Mouse (Mus musculus): ENCODE measurements at regions not wholly inside any gene's neighbourhood (a gene's known extent, or its start where the extent isn't known, plus 50 kb on each side); places are given as distances from the start of the nearest gene placed in this dataset.
"Not testable (repeated sequence)": the region's sequence is repeated elsewhere in the genome, so short reads cannot be mapped to it uniquely, and the experiment has no call there.

DNA sequence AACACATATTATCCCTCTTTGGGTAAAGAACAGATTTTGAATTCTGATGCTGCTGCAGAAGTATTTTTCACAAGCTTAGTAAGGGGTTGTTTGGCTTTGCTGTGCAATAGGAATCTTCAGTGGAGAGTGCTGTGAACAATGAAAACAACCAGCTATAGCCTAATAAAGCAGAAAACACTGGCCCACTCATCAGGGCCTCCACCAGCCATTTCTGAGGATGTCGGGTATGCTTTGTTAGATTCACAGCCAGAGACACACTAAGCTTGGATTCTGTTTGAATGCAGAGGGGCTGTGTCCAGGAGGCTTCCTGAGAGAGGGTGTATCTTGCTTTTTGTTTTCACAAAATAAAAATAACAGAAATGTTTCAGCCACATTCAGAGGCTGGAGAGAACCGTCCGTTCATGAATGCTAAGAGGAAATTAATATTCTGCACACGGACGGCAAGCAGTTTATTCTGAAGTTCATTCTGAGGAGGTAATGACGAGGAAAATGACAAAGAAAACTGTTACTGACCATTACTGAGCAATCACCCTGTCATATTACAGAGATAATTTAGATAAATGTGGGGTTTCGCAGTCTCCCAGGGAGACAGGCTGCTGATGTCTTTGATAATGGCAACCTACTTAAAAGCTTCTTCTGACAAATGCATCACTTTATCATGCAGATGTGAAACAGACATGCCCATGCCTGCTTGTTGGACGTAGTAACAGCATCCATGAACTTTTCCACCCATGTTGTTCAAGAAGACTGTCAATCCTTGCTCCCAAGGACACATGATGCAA lies 198.1 kb upstream of the Myo3a start:
- 36% methylated on average over 8 of the region's 8 CpGs for WGBS
- H3K27ac ChIP-seq (ENCODE audit: low read depth, low read length) = peak overlapping the region; percentile 63

GRCm38 (mm10) chr2:22029804-22030194 lies 197.5 kb upstream of the Myo3a start:
- Histone ChIP-seq H3K9me3 (ENCODE audit: control insufficient read depth, low read length) (no peaks in the 10 kb centered on the region), H3K9ac (ENCODE audit: low read depth, low read length) (no peak overlapping the region), H3K4me2 (replicated peaks; ENCODE audit: low read depth, low read length) (no peak overlapping the region), H3K27me3 (ENCODE audit: control insufficient read depth, insufficient read depth, low read length) (no peaks in the 10 kb centered on the region), H3K36me3 (ENCODE audit: control insufficient read depth, insufficient read depth, low read length) (no peaks in the 10 kb centered on the region), H3K4me1 (replicated peaks; ENCODE audit: control insufficient read depth, insufficient read depth, low read length) (no peaks in the 10 kb centered on the region), H3K4me3 (ENCODE audit: low read depth, low read length) (no peak overlapping the region), H3K27ac (ENCODE audit: low read depth, low read length) (no peak overlapping the region)
- no peak for DNase-seq (ENCODE audit: low spot score)
- WGBS = 82% methylated on average over 5 of the region's 5 CpGs
- ATAC-seq (ENCODE audit: low FRiP score) = no peak

More for the DNA sequence above, 198.1 kb upstream of the Myo3a start:
- H3K27me3 ChIP-seq (ENCODE audit: control insufficient read depth, insufficient read depth, low read length) = no peaks in the 10 kb centered on the region
- no peaks in the 10 kb centered on the region for H3K36me3 ChIP-seq (ENCODE audit: control insufficient read depth, insufficient read depth, low read length)
- H3K4me1 ChIP-seq (replicated peaks; ENCODE audit: control insufficient read depth, insufficient read depth, low read length) = no peaks in the 10 kb centered on the region
- ATAC-seq (ENCODE audit: low FRiP score) = peak; percentile 84
- no peak overlapping the region for H3K4me2 ChIP-seq (replicated peaks; ENCODE audit: low read depth, low read length)
- DNase-seq (ENCODE audit: low spot score) = peak; percentile 69
- no peak overlapping the region for H3K4me3 ChIP-seq (ENCODE audit: low read depth, low read length)
- H3K9me3 ChIP-seq (ENCODE audit: control insufficient read depth, low read length) = no peaks in the 10 kb centered on the region
- no peak overlapping the region for H3K9ac ChIP-seq (ENCODE audit: low read depth, low read length)

DNA sequence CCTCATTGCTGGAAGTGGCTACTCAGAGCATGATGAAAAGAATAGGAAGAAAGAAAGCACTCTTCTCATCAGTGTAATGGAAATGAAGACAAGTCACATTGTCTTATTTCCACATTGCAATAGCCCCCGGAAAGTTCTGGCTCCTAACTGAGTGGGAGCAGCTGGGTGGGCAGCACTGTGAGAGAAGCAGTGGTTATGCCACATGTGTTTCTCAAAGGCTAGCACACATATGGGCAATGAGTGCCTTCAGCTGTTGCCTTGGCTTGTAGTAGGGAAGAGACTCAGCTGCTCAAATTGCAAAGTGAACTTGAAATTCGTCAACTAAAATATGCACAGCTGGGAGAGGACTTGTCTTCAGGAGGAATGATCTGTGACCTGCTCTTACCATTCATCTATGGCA lies 190.5 kb upstream of the Myo3a start:
- Histone ChIP-seq H3K4me2 (replicated peaks; ENCODE audit: low read depth, low read length) (no peak overlapping the region), H3K36me3 (ENCODE audit: control insufficient read depth, insufficient read depth, low read length) (no peaks in the 10 kb centered on the region), H3K4me3 (ENCODE audit: low read depth, low read length) (no peak overlapping the region), H3K27ac (ENCODE audit: low read depth, low read length) (no peak overlapping the region), H3K4me1 (replicated peaks; ENCODE audit: control insufficient read depth, insufficient read depth, low read length) (no peaks in the 10 kb centered on the region), H3K9me3 (ENCODE audit: control insufficient read depth, low read length) (no peaks in the 10 kb centered on the region), H3K27me3 (ENCODE audit: control insufficient read depth, insufficient read depth, low read length) (no peaks in the 10 kb centered on the region), H3K9ac (ENCODE audit: low read depth, low read length) (no peak overlapping the region)
- DNase-seq (ENCODE audit: low spot score) (no peak), ATAC-seq (ENCODE audit: low FRiP score) (no peak)
- WGBS = 77% methylated on average over 2 of the region's 2 CpGs

- no peak overlapping the region for H3K4me2 ChIP-seq (replicated peaks; ENCODE audit: low read depth, low read length)
- no peak overlapping the region for H3K4me3 ChIP-seq (ENCODE audit: low read depth, low read length)
- H3K36me3 ChIP-seq (ENCODE audit: control insufficient read depth, insufficient read depth, low read length) = no peaks in the 10 kb centered on the region
- no peaks in the 10 kb centered on the region for H3K4me1 ChIP-seq (replicated peaks; ENCODE audit: control insufficient read depth, insufficient read depth, low read length)
- no peak overlapping the region for H3K27ac ChIP-seq (ENCODE audit: low read depth, low read length)
- 31% methylated on average over 2 of the region's 2 CpGs for WGBS
- H3K9me3 ChIP-seq (ENCODE audit: control insufficient read depth, low read length) = no peaks in the 10 kb centered on the region
- H3K9ac ChIP-seq (ENCODE audit: low read depth, low read length) = no peak overlapping the region
- DNase-seq (ENCODE audit: low spot score) (no peak), ATAC-seq (ENCODE audit: low FRiP score) (no peak)
- H3K27me3 ChIP-seq (ENCODE audit: control insufficient read depth, insufficient read depth, low read length) = no peaks in the 10 kb centered on the region
Measured at GRCm38 (mm10) chr2:22038780-22039179, 188.5 kb upstream of the Myo3a start.

GRCm38 (mm10) chr2:22043937-22044336 lies 183.4 kb upstream of the Myo3a start:
- H3K4me3 ChIP-seq (ENCODE audit: low read depth, low read length); DNase-seq (ENCODE audit: low spot score); ATAC-seq (ENCODE audit: low FRiP score); H3K36me3 ChIP-seq (ENCODE audit: control insufficient read depth, insufficient read depth, low read length); H3K9ac ChIP-seq (ENCODE audit: low read depth, low read length); H3K27me3 ChIP-seq (ENCODE audit: control insufficient read depth, insufficient read depth, low read length); H3K4me1 ChIP-seq (replicated peaks; ENCODE audit: control insufficient read depth, insufficient read depth, low read length); H3K4me2 ChIP-seq (replicated peaks; ENCODE audit: low read depth, low read length); H3K27ac ChIP-seq (ENCODE audit: low read depth, low read length); H3K9me3 ChIP-seq (ENCODE audit: control insufficient read depth, low read length): not testable (repeated sequence)
- 81% methylated on average over 6 of the region's 6 CpGs for WGBS

DNA sequence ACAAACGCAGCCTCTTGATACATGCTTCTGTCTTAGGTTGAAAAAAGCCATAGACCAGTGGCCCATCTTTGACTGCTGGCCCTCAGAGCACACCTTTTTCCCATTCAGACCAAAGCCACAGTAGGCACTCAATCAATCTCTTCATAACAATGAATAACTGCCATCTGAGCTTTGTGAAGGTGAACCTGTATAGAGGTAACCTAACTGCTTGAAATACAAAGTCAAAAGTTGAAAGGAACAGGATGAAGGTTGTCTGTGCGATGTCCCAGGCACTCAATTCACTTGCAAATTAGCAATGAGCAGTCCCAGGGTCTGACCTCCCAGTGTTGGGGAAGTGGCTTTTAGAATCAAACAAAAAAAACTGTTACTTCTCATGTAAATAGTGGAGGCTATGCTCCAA lies 182.4 kb upstream of the Myo3a start:
- no peak for ATAC-seq (ENCODE audit: low FRiP score)
- Histone ChIP-seq H3K9me3 (ENCODE audit: control insufficient read depth, low read length) (no peaks in the 10 kb centered on the region), H3K36me3 (ENCODE audit: control insufficient read depth, insufficient read depth, low read length) (no peaks in the 10 kb centered on the region), H3K9ac (ENCODE audit: low read depth, low read length) (no peak overlapping the region), H3K27me3 (ENCODE audit: control insufficient read depth, insufficient read depth, low read length) (no peaks in the 10 kb centered on the region), H3K4me2 (replicated peaks; ENCODE audit: low read depth, low read length) (no peak overlapping the region), H3K4me1 (replicated peaks; ENCODE audit: control insufficient read depth, insufficient read depth, low read length) (no peaks in the 10 kb centered on the region), H3K4me3 (ENCODE audit: low read depth, low read length) (no peak overlapping the region), H3K27ac (ENCODE audit: low read depth, low read length) (no peak overlapping the region)
- WGBS = 58% methylated on average over 2 of the region's 2 CpGs
- no peak for DNase-seq (ENCODE audit: low spot score)

DNA sequence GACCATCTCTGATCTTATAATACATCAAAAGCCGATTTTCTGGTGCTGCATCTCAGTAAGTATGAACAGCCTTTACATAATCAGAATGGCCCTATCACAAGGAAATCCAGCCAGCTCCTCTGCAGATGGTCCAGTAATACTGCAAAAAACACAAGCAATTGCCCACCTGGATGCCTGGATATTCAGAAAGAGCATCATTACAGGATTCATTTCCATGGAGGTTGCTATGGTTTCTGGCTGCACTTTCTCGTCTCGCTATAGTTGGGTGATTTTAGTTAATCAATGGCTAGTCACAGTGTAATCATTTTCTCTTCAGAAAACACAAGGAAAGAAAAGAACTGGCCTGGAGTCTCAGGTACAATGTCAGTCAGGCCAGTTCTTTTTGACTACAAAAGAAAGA lies 179.8 kb upstream of the Myo3a start:
- Histone ChIP-seq H3K36me3 (ENCODE audit: control insufficient read depth, insufficient read depth, low read length) (no peaks in the 10 kb centered on the region), H3K9me3 (ENCODE audit: control insufficient read depth, low read length) (no peaks in the 10 kb centered on the region), H3K4me1 (replicated peaks; ENCODE audit: control insufficient read depth, insufficient read depth, low read length) (no peaks in the 10 kb centered on the region), H3K4me3 (ENCODE audit: low read depth, low read length) (no peak overlapping the region), H3K27ac (ENCODE audit: low read depth, low read length) (0 out of 2 replicates have a peak overlapping the region, but pooled peaks have one; percentile 30), H3K4me2 (replicated peaks; ENCODE audit: low read depth, low read length) (no peak overlapping the region), H3K27me3 (ENCODE audit: control insufficient read depth, insufficient read depth, low read length) (no peaks in the 10 kb centered on the region), H3K9ac (ENCODE audit: low read depth, low read length) (no peak overlapping the region)
- DNase-seq (ENCODE audit: low spot score) (no peak), ATAC-seq (ENCODE audit: low FRiP score) (no peak)
- WGBS = 62% methylated on average over 3 of the region's 3 CpGs

DNA sequence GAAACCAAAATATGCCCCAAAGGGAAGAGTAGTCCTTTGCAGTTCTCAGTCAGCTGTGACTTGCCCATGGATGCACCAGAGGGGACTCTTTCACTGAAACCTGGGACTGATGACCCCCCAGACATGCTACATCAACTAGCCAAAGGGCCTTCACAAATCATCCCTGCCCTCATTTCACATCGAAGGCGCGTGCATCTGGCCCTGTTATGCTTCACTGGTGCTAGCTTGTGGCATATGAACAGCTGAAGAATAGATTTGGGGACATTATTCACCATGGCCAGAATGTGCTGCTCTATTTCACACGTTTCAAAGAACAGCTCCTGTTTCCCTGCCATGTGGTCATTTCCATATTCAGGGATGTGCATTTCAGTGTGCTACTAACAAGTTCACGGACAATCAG lies 160.8 kb upstream of the Myo3a start:
- WGBS = 59% methylated on average over 5 of the region's 5 CpGs
- Histone ChIP-seq H3K4me3 (ENCODE audit: low read depth, low read length) (no peak overlapping the region), H3K27me3 (ENCODE audit: control insufficient read depth, insufficient read depth, low read length) (no peaks in the 10 kb centered on the region), H3K36me3 (ENCODE audit: control insufficient read depth, insufficient read depth, low read length) (no peaks in the 10 kb centered on the region), H3K27ac (ENCODE audit: low read depth, low read length) (no peak overlapping the region), H3K4me1 (replicated peaks; ENCODE audit: control insufficient read depth, insufficient read depth, low read length) (no peaks in the 10 kb centered on the region), H3K4me2 (replicated peaks; ENCODE audit: low read depth, low read length) (no peak overlapping the region), H3K9me3 (ENCODE audit: control insufficient read depth, low read length) (no peaks in the 10 kb centered on the region), H3K9ac (ENCODE audit: low read depth, low read length) (no peak overlapping the region)
- ATAC-seq (ENCODE audit: low FRiP score) (peak; percentile 79), DNase-seq (ENCODE audit: low spot score) (peak; percentile 26)

DNA sequence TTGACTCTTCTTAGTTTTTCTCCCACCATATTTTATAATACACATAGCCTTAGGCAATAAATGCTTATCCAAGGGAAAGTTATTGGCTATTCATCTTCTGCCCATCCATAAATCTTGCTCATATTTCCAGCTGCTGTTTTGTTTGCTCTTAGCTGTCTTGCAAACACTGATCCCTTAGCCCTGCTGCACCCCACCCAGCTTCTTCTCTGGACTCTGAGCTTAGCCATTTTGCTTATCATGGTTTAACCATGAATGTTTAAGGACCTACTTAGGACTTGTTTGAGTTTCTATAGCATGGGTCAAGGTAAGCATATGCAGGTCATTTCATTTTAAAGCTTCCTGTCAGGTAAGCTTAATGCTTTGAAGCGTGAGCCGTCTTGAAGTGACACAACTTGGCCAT lies 130.5 kb upstream of the Myo3a start:
- Histone ChIP-seq H3K4me2 (replicated peaks; ENCODE audit: low read depth, low read length) (no peak overlapping the region), H3K4me1 (replicated peaks; ENCODE audit: control insufficient read depth, insufficient read depth, low read length) (no peaks in the 10 kb centered on the region), H3K27ac (ENCODE audit: low read depth, low read length) (no peak overlapping the region), H3K9ac (ENCODE audit: low read depth, low read length) (no peak overlapping the region), H3K4me3 (ENCODE audit: low read depth, low read length) (no peak overlapping the region), H3K36me3 (ENCODE audit: control insufficient read depth, insufficient read depth, low read length) (no peaks in the 10 kb centered on the region), H3K9me3 (ENCODE audit: control insufficient read depth, low read length) (no peaks in the 10 kb centered on the region), H3K27me3 (ENCODE audit: control insufficient read depth, insufficient read depth, low read length) (no peaks in the 10 kb centered on the region)
- no peak for DNase-seq (ENCODE audit: low spot score)
- WGBS = 92% methylated on average over 2 of the region's 2 CpGs
- ATAC-seq (ENCODE audit: low FRiP score) = no peak
